Mouse (Mus musculus): Measurements from ENCODE around the gene Arid1b.

DNA sequence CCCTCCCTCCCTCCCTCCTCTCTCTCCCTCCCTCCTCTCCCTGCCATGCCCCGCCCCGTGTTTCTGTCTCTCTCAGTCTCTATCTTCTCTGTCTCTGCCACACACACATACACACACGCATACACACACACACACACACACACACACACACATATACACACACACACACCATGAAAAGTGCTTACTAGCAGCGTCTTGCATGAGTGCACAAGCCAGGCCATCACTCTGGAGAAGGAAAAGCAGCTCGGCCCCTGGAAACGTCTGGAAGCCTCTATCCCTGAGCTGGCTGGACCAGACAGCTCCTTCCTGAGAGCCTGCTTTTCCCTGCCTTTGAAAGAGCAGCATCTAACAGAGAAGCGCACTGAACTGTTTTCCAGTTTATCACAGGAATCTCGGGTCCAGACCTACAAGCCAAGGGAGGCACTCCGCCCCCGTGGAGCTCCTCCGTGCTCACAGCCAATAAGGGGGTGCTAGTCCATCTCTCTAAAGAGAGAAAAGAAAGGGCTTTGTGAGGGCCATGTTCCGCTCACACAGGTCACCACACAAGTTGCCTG is 47.6 kb upstream of the Arid1b start:
- TF ChIP-seq CTCF (conservative IDR thresholded peaks at IDR 0.05; ENCODE audit: low read length) (no peak), NANOG (IDR thresholded peaks at IDR 0.05; ENCODE audit: borderline replicate concordance, low read length) (no peak), POU5F1 (IDR thresholded peaks at IDR 0.05; ENCODE audit: borderline replicate concordance, low read length) (no peak)

Measured in E14TG2a.4 (cell line).